Comparison of ENCODE assay signal across 8 mouse cellular contexts in genomic region chr6:93913226-93913861, GRCm38 (mm10).
A peak's percentile ranks its signal among the peaks of the same experiment; 100 is the strongest.
DNase-seq lines count a peak whose midpoint lies in the region; ATAC-seq lines count a peak whose summit lies in the region.

No protein-coding gene starts in this region.

- H3K9me3 ChIP-seq in liver, embryonic 13.5 days (replicated peaks), result no peaks in the 10 kb centered on the region
- H3K9me3 ChIP-seq in liver, embryonic 12.5 days (replicated peaks), result no peaks in the 10 kb centered on the region
- no peaks in the 10 kb centered on the region for H3K9me3 ChIP-seq in embryonic facial prominence, embryonic 10.5 days
- no peaks in the 10 kb centered on the region for H3K9me3 ChIP-seq in hindbrain, embryonic 16.5 days (ENCODE audit: control insufficient read depth, low read length)
- no peaks in the 10 kb centered on the region for H3K9me3 ChIP-seq in midbrain, embryonic 10.5 days (replicated peaks)

- no peak overlapping the region for H3K9ac ChIP-seq in liver, embryonic 13.5 days
- no peak overlapping the region for H3K9ac ChIP-seq in liver, embryonic 12.5 days
- H3K9ac ChIP-seq in hindbrain, embryonic 16.5 days (ENCODE audit: low read depth, low read length), result peak overlapping the region; percentile 82

- H3K36me3 ChIP-seq in liver, embryonic 13.5 days, result no peaks in the 10 kb centered on the region
- H3K36me3 ChIP-seq in liver, embryonic 12.5 days, result no peaks in the 10 kb centered on the region
- H3K36me3 ChIP-seq in embryonic facial prominence, embryonic 10.5 days (replicated peaks), result no peaks in the 10 kb centered on the region
- no peaks in the 10 kb centered on the region for H3K36me3 ChIP-seq in hindbrain, embryonic 16.5 days (ENCODE audit: control insufficient read depth, insufficient read depth, low read length)
- no peaks in the 10 kb centered on the region for H3K36me3 ChIP-seq in midbrain, embryonic 10.5 days

- ATAC-seq in liver, embryonic 13.5 days (ENCODE audit: low read depth), result no peak
- ATAC-seq in liver, embryonic 12.5 days, result no peak
- ATAC-seq in hindbrain, embryonic 16.5 days, result peak; percentile 59

- H3K4me1 ChIP-seq in liver, embryonic 13.5 days (replicated peaks), result no peaks in the 10 kb centered on the region
- 0 out of 2 replicates have a peak, but pooled peaks cover 3% of the 10 kb centered on the region for H3K4me1 ChIP-seq in liver, embryonic 12.5 days
- H3K4me1 ChIP-seq in embryonic facial prominence, embryonic 10.5 days, result peaks cover 48% of the 10 kb centered on the region
- peaks cover 20% of the 10 kb centered on the region for H3K4me1 ChIP-seq in hindbrain, embryonic 16.5 days (ENCODE audit: control insufficient read depth, insufficient read depth, low read depth, low read length)
- peaks cover 57% of the 10 kb centered on the region for H3K4me1 ChIP-seq in midbrain, embryonic 10.5 days

- no peak for DNase-seq in liver, embryonic 13.5 days
- peak; percentile 78 for DNase-seq in embryonic facial prominence, embryonic 10.5 days (ENCODE audit: low spot score)
- peak; percentile 87 for DNase-seq in midbrain, embryonic 10.5 days (ENCODE audit: low spot score)
- peak; percentile 9 for DNase-seq in testis, postnatal 14 days (ENCODE audit: low spot score)
- DNase-seq in adrenal gland, postnatal 25 days, result no peak
- DNase-seq in kidney, adult 18-20 months, result no peak

- H3K4me3 ChIP-seq in liver, embryonic 13.5 days (replicated peaks), result no peak overlapping the region
- H3K4me3 ChIP-seq in liver, embryonic 12.5 days, result no peak overlapping the region
- H3K4me3 ChIP-seq in embryonic facial prominence, embryonic 10.5 days, result peak overlapping the region; percentile 58
- H3K4me3 ChIP-seq in hindbrain, embryonic 16.5 days (ENCODE audit: low read length), result peak overlapping the region; percentile 58
- H3K4me3 ChIP-seq in midbrain, embryonic 10.5 days, result peak overlapping the region; percentile 57

- H3K4me2 ChIP-seq in liver, embryonic 13.5 days, result peak overlapping the region; percentile 10; the same call in 1 of the 2 replicates
- no peak overlapping the region; the same call in 1 of the 2 replicates for H3K4me2 ChIP-seq in liver, embryonic 12.5 days
- peak overlapping the region; percentile 70 for H3K4me2 ChIP-seq in hindbrain, embryonic 16.5 days (ENCODE audit: low read length)

- WGBS in liver, embryonic 13.5 days (ENCODE audit: insufficient replicate concordance), result 11% methylated on average over 22 of the region's 22 CpGs
- WGBS in liver, embryonic 12.5 days (ENCODE audit: insufficient replicate concordance), result 10% methylated on average over 22 of the region's 22 CpGs
- WGBS in embryonic facial prominence, embryonic 10.5 days, result 2% methylated on average over 22 of the region's 22 CpGs
- 2% methylated on average over 22 of the region's 22 CpGs for WGBS in hindbrain, embryonic 16.5 days
- 1% methylated on average over 22 of the region's 22 CpGs for WGBS in midbrain, embryonic 10.5 days

- H3K27ac ChIP-seq in liver, embryonic 13.5 days, result no peak overlapping the region
- H3K27ac ChIP-seq in liver, embryonic 12.5 days, result no peak overlapping the region
- peak overlapping the region; percentile 94 for H3K27ac ChIP-seq in embryonic facial prominence, embryonic 10.5 days (replicated peaks)
- peak overlapping the region; percentile 95 for H3K27ac ChIP-seq in hindbrain, embryonic 16.5 days (ENCODE audit: low read depth, low read length)
- H3K27ac ChIP-seq in midbrain, embryonic 10.5 days (replicated peaks), result peak overlapping the region; percentile 96

- H3K27me3 ChIP-seq in liver, embryonic 13.5 days, result peaks cover 22% of the 10 kb centered on the region
- H3K27me3 ChIP-seq in liver, embryonic 12.5 days (replicated peaks), result peaks cover 33% of the 10 kb centered on the region
- no peaks in the 10 kb centered on the region for H3K27me3 ChIP-seq in embryonic facial prominence, embryonic 10.5 days (replicated peaks; ENCODE audit: low read depth, poor library complexity, severe bottlenecking)
- no peaks in the 10 kb centered on the region for H3K27me3 ChIP-seq in hindbrain, embryonic 16.5 days (replicated peaks; ENCODE audit: control insufficient read depth, insufficient read depth, low read length)
- peaks cover 49% of the 10 kb centered on the region for H3K27me3 ChIP-seq in midbrain, embryonic 10.5 days (ENCODE audit: low read depth, poor library complexity, severe bottlenecking)

Comparison
In these comparisons a context has a peak if more than half of its experiments do, and no peak if none do; other contexts are left out.
1. DNase-seq: peak in embryonic facial prominence, embryonic 10.5 days (single experiment), midbrain, embryonic 10.5 days (single experiment) and testis, postnatal 14 days (single experiment); none in liver, embryonic 13.5 days (single experiment), adrenal gland, postnatal 25 days (single experiment) and kidney, adult 18-20 months (single experiment).
2. H3K27ac ChIP-seq: peak in embryonic facial prominence, embryonic 10.5 days (single experiment), hindbrain, embryonic 16.5 days (single experiment) and midbrain, embryonic 10.5 days (single experiment); none in liver, embryonic 13.5 days (single experiment) and liver, embryonic 12.5 days (single experiment).
3. H3K4me3 ChIP-seq: peak in embryonic facial prominence, embryonic 10.5 days (single experiment), hindbrain, embryonic 16.5 days (single experiment) and midbrain, embryonic 10.5 days (single experiment); none in liver, embryonic 13.5 days (single experiment) and liver, embryonic 12.5 days (single experiment).